Mouse (Mus musculus) neural tube, embryonic 15.5 days (tissue): ENCODE results near the gene Olfr740. TPM values are rescaled to one million over a fixed set of nuclear protein-coding genes. Genes with fewer than 3 reads are reported as not detected.

Experiments
- ATAC-seq: fragments of 200-750 bp; cut with Nextera tagmentation; 2 replicates; pipeline ENCODE4 v1.8.0; 2017; ENCODE audit warnings: mild to moderate bottlenecking, moderate TSS enrichment, moderate library complexity; ENCODE audit not compliant: low FRiP score
- H3K27ac ChIP-seq: fragments of 300-500 bp; sonication (generic); replicated peaks from 2 replicates; pipeline ENCODE4 v1.5.1; 2015; ENCODE audit warnings: mild to moderate bottlenecking, inconsistent platforms
- H3K27me3 ChIP-seq: fragments of 300-500 bp; sonication (generic); replicated peaks from 2 replicates; pipeline ENCODE4 v1.6.1; 2015; ENCODE audit warnings: inconsistent platforms
- H3K36me3 ChIP-seq: fragments of 300-500 bp; sonication (generic); 2 replicates; pipeline ENCODE4 v1.6.1; 2015; ENCODE audit warnings: inconsistent platforms
- H3K4me1 ChIP-seq: fragments of 300-500 bp; sonication (generic); 2 replicates; pipeline ENCODE4 v1.6.1; 2015; ENCODE audit warnings: inconsistent platforms
- H3K4me2 ChIP-seq: fragments of 300-500 bp; sonication (generic); 2 replicates; pipeline ENCODE4 v1.6.1; 2015; ENCODE audit warnings: inconsistent platforms, mild to moderate bottlenecking, moderate library complexity
- H3K4me3 ChIP-seq: fragments of 300-500 bp; sonication (generic); replicated peaks from 2 replicates; pipeline ENCODE4 v1.5.1; 2015; ENCODE audit warnings: mild to moderate bottlenecking, inconsistent platforms
- H3K9ac ChIP-seq: fragments of 300-500 bp; sonication (generic); replicated peaks from 2 replicates; pipeline ENCODE4 v1.6.1; 2015; ENCODE audit warnings: mild to moderate bottlenecking, inconsistent platforms
- H3K9me3 ChIP-seq: fragments of 300-500 bp; sonication (generic); replicated peaks from 2 replicates; pipeline ENCODE4 v1.6.1; 2016; ENCODE audit warnings: inconsistent platforms
- WGBS: fragments of 180-500 bp; shearing (Covaris S2); methylation state at CpG from one replicate; pipeline ENCODE4 v1.1.7; 2015; ENCODE audit warnings: mixed read lengths; 5-methylcytosine and 5-hydroxymethylcytosine counted together
- polyA plus RNA-seq: library from polyadenylated mRNA; unstranded; fragments of >200 nt; fragmentation: Nextera tagmentation; extraction: Ambion mirVana; gene quantifications from 2 replicates; pipeline ENCODE4 v1.2.1, GENCODE M21; 2015

Gene Olfr740
- not detected in 2 replicates for polyA plus RNA-seq

- no peak for ATAC-seq
- Histone ChIP-seq H3K9ac (no peak within 1 kb of the TSS), H3K4me3 (no peak within 1 kb of the TSS), H3K4me1 (no peaks in the 10 kb centered on the region), H3K9me3 (no peaks in the 10 kb centered on the region), H3K4me2 (no peak within 1 kb of the TSS), H3K27ac (no peak within 1 kb of the TSS), H3K36me3 (no peaks in the 10 kb centered on the region), H3K27me3 (no peaks in the 10 kb centered on the region)
- WGBS: 87% methylated on average over 3 of the region's 3 CpGs
Observed at GRCm38 (mm10) chr14:50445245-50445644, at the start of gene Olfr740. Gene Olfr740 (plus strand): TSS chr14:50445545.

DNA sequence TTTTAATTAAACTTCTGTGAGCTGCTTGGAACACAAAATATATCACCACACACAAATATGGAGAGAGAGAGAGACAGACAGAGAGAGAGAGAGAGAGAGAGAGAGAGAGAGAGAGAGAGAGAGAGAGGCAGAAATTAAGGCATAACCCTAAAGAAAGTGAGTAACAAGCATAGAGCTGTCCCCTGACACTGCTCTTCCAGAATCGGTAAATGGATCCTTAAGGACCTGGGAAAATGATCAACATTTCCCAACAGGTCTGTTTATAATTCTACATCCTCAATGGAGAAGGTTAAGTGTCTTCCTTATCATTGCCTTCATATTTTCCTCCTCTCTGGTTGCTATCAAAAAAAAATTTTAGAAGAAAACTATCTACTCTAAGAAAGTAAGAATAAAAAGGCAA lies 38.1 kb upstream of the Olfr740 start, which contains the start of gene Olfr738:
Gene Olfr738 (plus strand): TSS at position 301 of the 400 bp plus-strand sequence.
- Histone ChIP-seq H3K9ac (no peak within 1 kb of the TSS), H3K4me1 (no peaks in the 10 kb centered on the region), H3K4me3 (no peak within 1 kb of the TSS), H3K9me3 (no peaks in the 10 kb centered on the region), H3K27me3 (no peaks in the 10 kb centered on the region), H3K4me2 (no peak within 1 kb of the TSS), H3K27ac (no peak within 1 kb of the TSS), H3K36me3 (no peaks in the 10 kb centered on the region)
- WGBS: 76% methylated on average over 1 of the region's 1 CpGs
- no peak for ATAC-seq

GRCm38 (mm10) chr14:50418326-50418725 lies 27.0 kb upstream of the Olfr740 start, which contains the start of gene Olfr739:
Gene Olfr739 (plus strand): TSS chr14:50418626.
- Histone ChIP-seq H3K27ac (no peak within 1 kb of the TSS), H3K36me3 (no peaks in the 10 kb centered on the region), H3K9me3 (no peaks in the 10 kb centered on the region), H3K27me3 (no peaks in the 10 kb centered on the region), H3K4me1 (no peaks in the 10 kb centered on the region), H3K4me3 (no peak within 1 kb of the TSS), H3K9ac (no peak within 1 kb of the TSS), H3K4me2 (no peak within 1 kb of the TSS)
- 79% methylated on average over 2 of the region's 2 CpGs for WGBS
- no peak for ATAC-seq

GRCm38 (mm10) chr14:50472438-50472837 lies 27.1 kb downstream of the Olfr740 start, which contains the start of gene Olfr741:
Gene Olfr741 (plus strand): TSS chr14:50472738.
- no peak for ATAC-seq

DNA sequence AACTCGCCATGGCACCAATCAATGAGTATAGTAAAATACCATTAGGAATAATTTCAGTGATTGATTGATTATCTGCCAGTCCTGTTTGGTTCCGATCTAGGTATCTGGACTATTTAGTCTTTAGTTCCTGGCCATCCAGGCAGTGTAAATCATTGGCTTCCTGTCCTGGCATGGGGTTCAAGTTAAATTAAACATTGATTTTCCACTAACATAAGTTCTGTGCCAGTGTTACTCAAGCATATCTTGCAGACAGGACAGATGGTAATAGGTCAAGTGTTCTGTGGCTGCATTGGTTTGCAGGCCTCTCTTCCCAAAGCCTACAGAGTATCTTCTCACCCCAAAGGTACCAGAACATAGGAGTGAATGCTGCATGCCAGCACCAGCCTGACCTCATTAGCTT lies 33.1 kb downstream of the Olfr740 start:
- Histone ChIP-seq H3K9me3 (no peaks in the 10 kb centered on the region; the same call in 1 of the 2 replicates), H3K36me3 (no peaks in the 10 kb centered on the region), H3K4me1 (no peaks in the 10 kb centered on the region), H3K27ac (no peak overlapping the region), H3K4me2 (no peak overlapping the region), H3K9ac (no peak overlapping the region), H3K4me3 (no peak overlapping the region), H3K27me3 (no peaks in the 10 kb centered on the region)
- no peak for ATAC-seq
- WGBS: 85% methylated on average over 2 of the region's 2 CpGs

More at GRCm38 (mm10) chr14:50472438-50472837, 27.1 kb downstream of the Olfr740 start, which contains the start of gene Olfr741:
- Histone ChIP-seq H3K4me2 (no peak within 1 kb of the TSS), H3K4me3 (no peak within 1 kb of the TSS), H3K4me1 (no peaks in the 10 kb centered on the region), H3K9ac (no peak within 1 kb of the TSS), H3K9me3 (no peaks in the 10 kb centered on the region), H3K27ac (no peak within 1 kb of the TSS), H3K36me3 (no peaks in the 10 kb centered on the region), H3K27me3 (no peaks in the 10 kb centered on the region)
- 72% methylated on average over 2 of the region's 2 CpGs for WGBS

DNA sequence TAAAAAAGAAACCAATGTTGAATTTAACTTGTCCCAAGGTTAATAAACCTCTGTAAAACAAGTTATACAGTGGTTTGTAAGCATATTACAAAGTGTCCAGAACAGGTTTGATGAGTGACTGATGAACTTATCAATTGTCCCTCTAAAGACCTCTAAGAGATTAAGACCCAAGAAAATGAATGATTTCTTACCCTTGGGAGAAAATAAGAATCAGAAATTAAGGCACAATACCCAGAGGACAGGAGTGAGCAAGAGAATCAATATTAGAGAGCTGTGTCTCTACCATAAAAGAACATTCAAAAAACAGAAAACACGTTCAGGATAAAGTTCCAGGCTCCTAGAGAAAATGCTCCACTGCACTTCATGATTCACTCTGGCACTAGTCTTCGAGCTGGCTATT lies 58.0 kb downstream of the Olfr740 start, which contains the start of gene Olfr742:
Gene Olfr742 (plus strand): TSS at position 301 of the 400 bp plus-strand sequence.
- Histone ChIP-seq H3K4me2 (no peak within 1 kb of the TSS), H3K27ac (no peak within 1 kb of the TSS), H3K36me3 (no peaks in the 10 kb centered on the region), H3K4me1 (no peaks in the 10 kb centered on the region), H3K27me3 (no peaks in the 10 kb centered on the region), H3K9ac (no peak within 1 kb of the TSS), H3K4me3 (no peak within 1 kb of the TSS), H3K9me3 (no peaks in the 10 kb centered on the region)
- ATAC-seq: no peak
- 66% methylated on average over 2 of the region's 2 CpGs for WGBS

Other genes starting within 250 kb of the Olfr740 start
- gene Olfr731, start 203.7 kb upstream of the Olfr740 start, polyA plus RNA-seq: not detected in 2 replicates
- gene Olfr732, start 161.3 kb upstream of the Olfr740 start, polyA plus RNA-seq: not detected in 2 replicates
- gene Olfr733, start 144.0 kb upstream of the Olfr740 start, polyA plus RNA-seq: not detected in 2 replicates
- not detected in 2 replicates for gene Olfr734, start 118.8 kb upstream of the Olfr740 start, polyA plus RNA-seq
- gene Olfr735, start 96.7 kb upstream of the Olfr740 start, polyA plus RNA-seq: not detected in 2 replicates
- 0.08 TPM in 1 of 2 replicates, not detected in the other for gene Tlr11, start 87.6 kb upstream of the Olfr740 start, polyA plus RNA-seq
- gene Olfr736, start 64.4 kb upstream of the Olfr740 start, polyA plus RNA-seq: not detected in 2 replicates
- not detected in 2 replicates for gene Olfr738, start 38.0 kb upstream of the Olfr740 start, polyA plus RNA-seq
- not detected in 2 replicates for gene Olfr739, start 26.9 kb upstream of the Olfr740 start, polyA plus RNA-seq
- gene Olfr741, start 27.2 kb downstream of the Olfr740 start, polyA plus RNA-seq: not detected in 2 replicates
- gene Olfr742, start 58.1 kb downstream of the Olfr740 start, polyA plus RNA-seq: not detected in 2 replicates
- gene Olfr743, start 76.3 kb downstream of the Olfr740 start, polyA plus RNA-seq: not detected in 2 replicates
- gene Olfr744, start 169.3 kb downstream of the Olfr740 start, polyA plus RNA-seq: not detected in 2 replicates
- gene Olfr745, start 193.8 kb downstream of the Olfr740 start, polyA plus RNA-seq: not detected in 2 replicates
- not detected in 2 replicates for gene Olfr746, start 201.5 kb downstream of the Olfr740 start, polyA plus RNA-seq
- gene Olfr747, start 247.7 kb downstream of the Olfr740 start, polyA plus RNA-seq: not detected in 2 replicates